ENCODE assay signal across 27 mouse cellular contexts in genomic region chr10:12983516-12983915, GRCm38 (mm10).
"Had no signal": no experiment of that assay in that cellular context is flagged by ENCODE, and none has a peak within 500 bp of the region (broad histone marks: within the 10 kb centered on the region; RNA-seq: fewer than 3 reads in every experiment).

No protein-coding gene starts in this region.

- H3K27ac ChIP-seq: gastrocnemius, adult 2 months; heart, adult 2 months; heart, embryonic 13.5 days; heart, embryonic 15.5 days; hindbrain, embryonic 10.5 days; hindbrain, embryonic 12.5 days; hindbrain, embryonic 14.5 days; intestine, embryonic 15.5 days; kidney, embryonic 15.5 days; kidney, postnatal 0 days; limb, embryonic 13.5 days had no signal

- H3K27me3 ChIP-seq: heart, embryonic 13.5 days; heart, embryonic 15.5 days; hindbrain, embryonic 12.5 days; intestine, embryonic 15.5 days; kidney, embryonic 15.5 days; limb, embryonic 13.5 days had no signal

- H3K4me3 ChIP-seq: gastrocnemius, adult 2 months; heart, adult 2 months; heart, embryonic 13.5 days; heart, embryonic 15.5 days; hindbrain, embryonic 10.5 days; hindbrain, embryonic 12.5 days; intestine, embryonic 15.5 days; kidney, embryonic 15.5 days; limb, embryonic 13.5 days had no signal

- H3K4me1 ChIP-seq: hindbrain, embryonic 10.5 days; hindbrain, embryonic 12.5 days; intestine, embryonic 15.5 days; kidney, embryonic 15.5 days; limb, embryonic 13.5 days had no signal

- H3K9me3 ChIP-seq: heart, embryonic 13.5 days; heart, embryonic 15.5 days; hindbrain, embryonic 10.5 days; hindbrain, embryonic 12.5 days; intestine, embryonic 15.5 days; kidney, embryonic 15.5 days; limb, embryonic 13.5 days had no signal

- H3K4me2 ChIP-seq: heart, embryonic 11.5 days; heart, embryonic 13.5 days; heart, embryonic 15.5 days; hindbrain, embryonic 12.5 days; hindbrain, embryonic 14.5 days; intestine, embryonic 15.5 days; kidney, embryonic 15.5 days; limb, embryonic 13.5 days had no signal

- DNase-seq: gastrocnemius, adult 2 months; gastrocnemius, postnatal 10 days; gastrocnemius, postnatal 25 days; heart, adult 2 months; heart, postnatal 14 days; heart, postnatal 4 days; kidney, adult 18-20 months; kidney, adult 8-10 months; kidney, postnatal 14 days; kidney, postnatal 36 days; layer of hippocampus, adult 9-11 months; layer of hippocampus, postnatal 36 days; left cerebral cortex, postnatal 4 days had no signal

- ATAC-seq: forebrain, embryonic 16.5 days; hindbrain, embryonic 16.5 days; inflammation-experienced regulatory T-cells, adult 6 months; intestine, embryonic 15.5 days; intestine, postnatal 0 days had no signal

- H3K36me3 ChIP-seq: heart, embryonic 13.5 days; heart, embryonic 15.5 days; hindbrain, embryonic 10.5 days; hindbrain, embryonic 12.5 days; intestine, embryonic 15.5 days; kidney, embryonic 15.5 days; limb, embryonic 13.5 days had no signal

- H3K9ac ChIP-seq: heart, embryonic 13.5 days; heart, embryonic 15.5 days; hindbrain, embryonic 12.5 days; hindbrain, embryonic 14.5 days; intestine, embryonic 15.5 days; kidney, embryonic 15.5 days; limb, embryonic 13.5 days had no signal
